Mouse (Mus musculus) C2C12 (cell line): Measurements from ENCODE around the gene Tmprss6. TPM values are rescaled to one million over a fixed set of nuclear protein-coding genes. Genes with fewer than 3 reads are reported as not detected.

ENCODE experiments used
- H3K27me3 ChIP-seq: one replicate; pipeline ENCODE4 v1.6.1; 2011; ENCODE audit not compliant: control insufficient read depth, insufficient read depth, insufficient read length
- H3K36me3 ChIP-seq: one replicate; pipeline ENCODE4 v1.6.1; 2011; ENCODE audit not compliant: control insufficient read depth, insufficient read depth
- H3K4me3 ChIP-seq: one replicate; pipeline ENCODE4 v1.5.1; 2011; ENCODE audit warnings: mild to moderate bottlenecking, control low read depth; ENCODE audit not compliant: poor library complexity, insufficient read depth, severe bottlenecking
- H3K79me2 ChIP-seq: one replicate; pipeline ENCODE4 v1.6.1; 2011; ENCODE audit not compliant: control insufficient read depth, insufficient read depth
- H3K79me3 ChIP-seq: one replicate; pipeline ENCODE4 v1.6.1; 2011; ENCODE audit warnings: low read depth, control low read depth
- H3ac ChIP-seq: one replicate; pipeline ENCODE3; 2011; ENCODE audit warnings: low read depth; ENCODE audit not compliant: control insufficient read depth, insufficient read length
- CEBPB ChIP-seq: IDR thresholded peaks from one replicate; pipeline ENCODE4 v1.6.1; 2011; ENCODE audit warnings: low read depth, mild to moderate bottlenecking, control low read depth, moderate library complexity
- CTCF ChIP-seq: IDR thresholded peaks from one replicate; pipeline ENCODE4 v1.5.1; 2011; ENCODE audit not compliant: control insufficient read depth, insufficient read depth, insufficient read length
- FOSL1 ChIP-seq: IDR thresholded peaks from one replicate; pipeline ENCODE4 v1.8.0; 2011; ENCODE audit warnings: mild to moderate bottlenecking, low read length; ENCODE audit not compliant: poor library complexity, insufficient read depth, severe bottlenecking
- MAX ChIP-seq: IDR thresholded peaks from one replicate; pipeline ENCODE4 v1.6.1; 2011; ENCODE audit warnings: mild to moderate bottlenecking, control low read depth
- MYOD1 ChIP-seq: IDR thresholded peaks from one replicate; pipeline ENCODE4 v1.6.1; 2011; ENCODE audit warnings: low read depth; ENCODE audit not compliant: control insufficient read depth, insufficient read length
- MYOG ChIP-seq: IDR thresholded peaks from one replicate; pipeline ENCODE4 v1.6.1; 2011; ENCODE audit not compliant: control insufficient read depth, insufficient read length; ENCODE audit errors: extremely low read depth
- USF1 ChIP-seq: IDR thresholded peaks from one replicate; pipeline ENCODE4 v1.6.1; 2011; ENCODE audit warnings: low read depth, mild to moderate bottlenecking, control low read depth, moderate library complexity
- polyA plus RNA-seq: library from polyadenylated mRNA; unstranded; fragments of >200 nt; fragmentation: generic; extraction: Trizol; gene quantifications from one replicate; pipeline ENCODE4 v1.2.1, GENCODE M21; 2012; ENCODE audit warnings: missing spikeins

Tmprss6 gene
- polyA plus RNA-seq, 1 experiment = 0.06 TPM

GRCm38 (mm10) chr15:78431541-78432121 is 36.8 kb downstream of the Tmprss6 start:
- peaks cover 11% of the 10 kb centered on the region for H3K79me3 ChIP-seq
- peaks cover 61% of the 10 kb centered on the region for H3K36me3 ChIP-seq
- peaks cover 5% of the 10 kb centered on the region for H3K27me3 ChIP-seq
- H3ac ChIP-seq = no peak overlapping the region
- no peak overlapping the region for H3K4me3 ChIP-seq
- TF ChIP-seq USF1 (no peak), MYOG (no peak), CEBPB (no peak), CTCF (no peak), MYOD1 (no peak), MAX (no peak), FOSL1 (no peak)
- peaks cover 26% of the 10 kb centered on the region for H3K79me2 ChIP-seq

- TF ChIP-seq USF1 (no peak), CEBPB (no peak), MYOG (no peak)
- H3K79me2 ChIP-seq = peaks cover 26% of the 10 kb centered on the region
- peaks cover 8% of the 10 kb centered on the region for H3K27me3 ChIP-seq
- H3K36me3 ChIP-seq = peaks cover 54% of the 10 kb centered on the region
- no peak overlapping the region for H3ac ChIP-seq
- H3K79me3 ChIP-seq = peaks cover 11% of the 10 kb centered on the region
- H3K4me3 ChIP-seq = no peak overlapping the region
Measured at GRCm38 (mm10) chr15:78430874-78431273, 37.6 kb downstream of the Tmprss6 start.

GRCm38 (mm10) chr15:78429871-78430622 is 38.4 kb downstream of the Tmprss6 start:
- TF ChIP-seq MYOD1 (no peak), CTCF (no peak), MYOG (no peak), FOSL1 (no peak), MAX (no peak), CEBPB (no peak), USF1 (no peak)
- Histone ChIP-seq H3ac (peak overlapping the region; percentile 8), H3K27me3 (peaks cover 9% of the 10 kb centered on the region), H3K79me2 (peaks cover 26% of the 10 kb centered on the region), H3K4me3 (peak overlapping the region; percentile 85), H3K36me3 (peaks cover 47% of the 10 kb centered on the region), H3K79me3 (peaks cover 11% of the 10 kb centered on the region)

- Histone ChIP-seq H3K79me2 (peaks cover 26% of the 10 kb centered on the region), H3K27me3 (peaks cover 18% of the 10 kb centered on the region), H3K36me3 (peaks cover 37% of the 10 kb centered on the region), H3ac (peak overlapping the region; percentile 81), H3K79me3 (peaks cover 11% of the 10 kb centered on the region), H3K4me3 (peak overlapping the region; percentile 85)
- no peak for TF ChIP-seq CEBPB
- TF ChIP-seq USF1 = no peak
- no peak for TF ChIP-seq FOSL1
- TF ChIP-seq MYOG = no peak
- no peak for TF ChIP-seq MAX
- no peak for TF ChIP-seq MYOD1
- TF ChIP-seq CTCF = no peak
Measured at GRCm38 (mm10) chr15:78429139-78429459, 39.3 kb downstream of the Tmprss6 start.

- peaks cover 11% of the 10 kb centered on the region for H3K79me3 ChIP-seq
- peaks cover 26% of the 10 kb centered on the region for H3K79me2 ChIP-seq
- no peak for TF ChIP-seq MYOG
- TF ChIP-seq MAX = peak; percentile 88
- peak within 1 kb of the TSS; percentile 85 for H3K4me3 ChIP-seq
- peaks cover 32% of the 10 kb centered on the region for H3K36me3 ChIP-seq
- peak within 1 kb of the TSS; percentile 81 for H3ac ChIP-seq
- H3K27me3 ChIP-seq = peaks cover 20% of the 10 kb centered on the region
Measured at GRCm38 (mm10) chr15:78428391-78429138, 39.9 kb downstream of the Tmprss6 start, which contains the start of gene Kctd17. Gene Kctd17, plus strand, starts transcription at chr15:78428564.
